8 mouse cellular contexts compared by ENCODE assay signal in genomic region chr6:136792884-136793758, GRCm38 (mm10). TPM values are rescaled to one million over a fixed set of nuclear protein-coding genes. Genes with fewer than 3 reads are reported as not detected.
DNase-seq lines count a peak whose midpoint lies in the region; ATAC-seq and TF ChIP-seq lines count a peak whose summit lies in the region.

No protein-coding gene starts in this region.

- TF ChIP-seq CTCF in brain, embryonic 14.5 days (IDR thresholded peaks at IDR 0.05; ENCODE audit: borderline replicate concordance, extremely low read depth, insufficient read depth, insufficient read length): no peak

- ATAC-seq in heart, embryonic 12.5 days (ENCODE audit: insufficient number of reproducible peaks, low FRiP score): no peak
- ATAC-seq in hindbrain, embryonic 13.5 days (ENCODE audit: low FRiP score): no peak
- peak; percentile 49; the same call in 1 of the 2 replicates for ATAC-seq in midbrain, embryonic 11.5 days (ENCODE audit: low FRiP score)

- H3K4me3 ChIP-seq in heart, embryonic 12.5 days: peak overlapping the region; percentile 60
- H3K4me3 ChIP-seq in hindbrain, embryonic 13.5 days: peak overlapping the region; percentile 30
- no peak overlapping the region for H3K4me3 ChIP-seq in midbrain, embryonic 11.5 days (ENCODE audit: low read depth, low read length)

- no peaks in the 10 kb centered on the region for H3K27me3 ChIP-seq in heart, embryonic 12.5 days (replicated peaks)
- H3K27me3 ChIP-seq in hindbrain, embryonic 13.5 days: peaks cover 7% of the 10 kb centered on the region; the same call in 1 of the 2 replicates
- no peaks in the 10 kb centered on the region for H3K27me3 ChIP-seq in midbrain, embryonic 11.5 days (ENCODE audit: control insufficient read depth, insufficient read depth, low read length)

- no peak for DNase-seq in heart, adult 8-10 months (ENCODE audit: low spot score)
- peak; percentile 23 for DNase-seq in brain, embryonic 14.5 days (ENCODE audit: low read depth)
- DNase-seq in midbrain, embryonic 11.5 days (ENCODE audit: low spot score, missing footprints): no peak
- DNase-seq in adrenal gland, adult 8-10 months: no peak
- DNase-seq in right cerebral cortex, postnatal 25 days: no peak
- DNase-seq in cerebellum, adult 9-11 months: no peak

- H3K9me3 ChIP-seq in heart, embryonic 12.5 days (replicated peaks): no peaks in the 10 kb centered on the region
- H3K9me3 ChIP-seq in hindbrain, embryonic 13.5 days: no peaks in the 10 kb centered on the region
- no peaks in the 10 kb centered on the region for H3K9me3 ChIP-seq in midbrain, embryonic 11.5 days (ENCODE audit: control insufficient read depth, low read length)

- TF ChIP-seq POLR2A in brain, embryonic 14.5 days (IDR thresholded peaks at IDR 0.05; ENCODE audit: borderline replicate concordance, extremely low read depth, insufficient read depth, insufficient read length, poor library complexity, severe bottlenecking): no peak

- peak overlapping the region; percentile 91 for H3K4me2 ChIP-seq in heart, embryonic 12.5 days
- peak overlapping the region; percentile 62 for H3K4me2 ChIP-seq in hindbrain, embryonic 13.5 days
- H3K4me2 ChIP-seq in midbrain, embryonic 11.5 days: peak overlapping the region; percentile 48

- H3K9ac ChIP-seq in heart, embryonic 12.5 days: peak overlapping the region; percentile 69
- H3K9ac ChIP-seq in hindbrain, embryonic 13.5 days: peak overlapping the region; percentile 21; the same call in 1 of the 2 replicates
- H3K9ac ChIP-seq in midbrain, embryonic 11.5 days (ENCODE audit: low read length): no peak overlapping the region

- H3K36me3 ChIP-seq in heart, embryonic 12.5 days: no peaks in the 10 kb centered on the region
- no peaks in the 10 kb centered on the region for H3K36me3 ChIP-seq in hindbrain, embryonic 13.5 days
- no peaks in the 10 kb centered on the region for H3K36me3 ChIP-seq in midbrain, embryonic 11.5 days (ENCODE audit: control insufficient read depth, insufficient read depth, low read length)

- no peak overlapping the region for H3K27ac ChIP-seq in heart, embryonic 12.5 days (ENCODE audit: poor library complexity, severe bottlenecking)
- no peak overlapping the region for H3K27ac ChIP-seq in hindbrain, embryonic 13.5 days
- H3K27ac ChIP-seq in midbrain, embryonic 11.5 days (ENCODE audit: low read depth, low read length): no peak overlapping the region

- H3K4me1 ChIP-seq in heart, embryonic 12.5 days (replicated peaks): peaks cover 10% of the 10 kb centered on the region
- peaks cover 5% of the 10 kb centered on the region for H3K4me1 ChIP-seq in hindbrain, embryonic 13.5 days (replicated peaks)
- no peaks in the 10 kb centered on the region; the same call in 1 of the 2 replicates for H3K4me1 ChIP-seq in midbrain, embryonic 11.5 days (ENCODE audit: control insufficient read depth, insufficient read depth, low read length)

- WGBS in heart, embryonic 12.5 days: 27% methylated on average over 16 of the region's 16 CpGs
- 37% methylated on average over 16 of the region's 16 CpGs for WGBS in hindbrain, embryonic 13.5 days
- 28% methylated on average over 16 of the region's 16 CpGs for WGBS in midbrain, embryonic 11.5 days

RNA-seq across cellular contexts. Expression of gene Hist4h4, which starts 11.1 kb away (rescaled TPM):
- polyA plus RNA-seq in heart, embryonic 12.5 days (2016; fragmentation: Nextera tagmentation; extraction: Ambion mirVana): 0.41 and 0.45 TPM in 2 replicates
- 1 to 10 TPM; 5.9 to 8.4 (median 6.9) TPM for total RNA-seq in heart, adult 8-10 months (2022)
- polyA plus RNA-seq in brain, embryonic 14.5 days (2012; rRNA removed): 1.5 and 1.7 TPM in 2 replicates
- 0.65 and 0.90 TPM in 2 replicates for polyA plus RNA-seq in hindbrain, embryonic 13.5 days (2015; fragmentation: Nextera tagmentation; extraction: Ambion mirVana)
- polyA plus RNA-seq in midbrain, embryonic 11.5 days (2014; fragmentation: Nextera tagmentation; extraction: Ambion mirVana): 0.55 and 0.67 TPM in 2 replicates
- total RNA-seq in adrenal gland, adult 8-10 months (2022): 10 to 100 TPM; 11.5 to 15.1 (median 12.4) TPM

RNA-seq across cellular contexts. Expression of gene Gucy2c, which starts 11.6 kb away (rescaled TPM):
- 0.06 TPM in 1 of 2 replicates, not detected in the other for polyA plus RNA-seq in heart, embryonic 12.5 days (2016; fragmentation: Nextera tagmentation; extraction: Ambion mirVana)
- not detected for total RNA-seq in heart, adult 8-10 months (2022)
- polyA plus RNA-seq in brain, embryonic 14.5 days (2012; rRNA removed): 0.26 and 0.34 TPM in 2 replicates
- 0.09 and 0.17 TPM in 2 replicates for polyA plus RNA-seq in hindbrain, embryonic 13.5 days (2015; fragmentation: Nextera tagmentation; extraction: Ambion mirVana)
- polyA plus RNA-seq in midbrain, embryonic 11.5 days (2014; fragmentation: Nextera tagmentation; extraction: Ambion mirVana): 0.10 and 0.18 TPM in 2 replicates
- under 1 TPM in 1 of 4 experiments, not detected in 3; 0.09 TPM for total RNA-seq in adrenal gland, adult 8-10 months (2022)

RNA-seq across cellular contexts. Expression of gene H2afj, which starts 14.9 kb away (rescaled TPM):
- 85.2 and 86.2 TPM in 2 replicates for polyA plus RNA-seq in heart, embryonic 12.5 days (2016; fragmentation: Nextera tagmentation; extraction: Ambion mirVana)
- total RNA-seq in heart, adult 8-10 months (2022): 10 to 100 TPM; 20.6 to 35.7 (median 31.6) TPM
- polyA plus RNA-seq in brain, embryonic 14.5 days (2012; rRNA removed): 76.9 and 114 TPM in 2 replicates
- polyA plus RNA-seq in hindbrain, embryonic 13.5 days (2015; fragmentation: Nextera tagmentation; extraction: Ambion mirVana): 116 and 125 TPM in 2 replicates
- polyA plus RNA-seq in midbrain, embryonic 11.5 days (2014; fragmentation: Nextera tagmentation; extraction: Ambion mirVana): 94.5 and 107 TPM in 2 replicates
- total RNA-seq in adrenal gland, adult 8-10 months (2022): 100 to 1,000 TPM in 3 of 4 experiments, 10 to 100 TPM in 1; 81.8 to 292 (median 145) TPM

RNA-seq across cellular contexts. Expression of gene BC049715, which starts 34.3 kb away (rescaled TPM):
- polyA plus RNA-seq in heart, embryonic 12.5 days (2016; fragmentation: Nextera tagmentation; extraction: Ambion mirVana): 1.5 and 2.0 TPM in 2 replicates
- total RNA-seq in heart, adult 8-10 months (2022): 1 to 10 TPM in 1 of 4 experiments, under 1 TPM in 3; 0.89 to 1.6 (median 0.94) TPM
- polyA plus RNA-seq in brain, embryonic 14.5 days (2012; rRNA removed): 0.49 and 0.51 TPM in 2 replicates
- 1.5 and 2.8 TPM in 2 replicates for polyA plus RNA-seq in hindbrain, embryonic 13.5 days (2015; fragmentation: Nextera tagmentation; extraction: Ambion mirVana)
- polyA plus RNA-seq in midbrain, embryonic 11.5 days (2014; fragmentation: Nextera tagmentation; extraction: Ambion mirVana): 1.1 and 1.2 TPM in 2 replicates
- 1 to 10 TPM in 1 of 4 experiments, under 1 TPM in 3; 0.51 to 1.3 (median 0.97) TPM for total RNA-seq in adrenal gland, adult 8-10 months (2022)

RNA-seq across cellular contexts. Expression of gene Wbp11, which starts 34.9 kb away (rescaled TPM):
- polyA plus RNA-seq in heart, embryonic 12.5 days (2016; fragmentation: Nextera tagmentation; extraction: Ambion mirVana): 90.5 and 91.8 TPM in 2 replicates
- total RNA-seq in heart, adult 8-10 months (2022): 10 to 100 TPM; 60.9 to 70.3 (median 65.5) TPM
- polyA plus RNA-seq in brain, embryonic 14.5 days (2012; rRNA removed): 64.3 and 81.9 TPM in 2 replicates
- 80.1 and 82.5 TPM in 2 replicates for polyA plus RNA-seq in hindbrain, embryonic 13.5 days (2015; fragmentation: Nextera tagmentation; extraction: Ambion mirVana)
- polyA plus RNA-seq in midbrain, embryonic 11.5 days (2014; fragmentation: Nextera tagmentation; extraction: Ambion mirVana): 149 and 154 TPM in 2 replicates
- 100 to 1,000 TPM in 1 of 4 experiments, 10 to 100 TPM in 3; 75.0 to 108 (median 79.2) TPM for total RNA-seq in adrenal gland, adult 8-10 months (2022)
